In genomic region chr3:105760063-105760462, GRCm38 (mm10) we compare ENCODE assay signal across 26 mouse cellular contexts. TPM values are rescaled to one million over a fixed set of nuclear protein-coding genes. Genes with fewer than 3 reads are reported as not detected.
"Had no signal": no experiment of that assay in that cellular context is flagged by ENCODE, and none has a peak within 500 bp of the region (broad histone marks: within the 10 kb centered on the region; RNA-seq: fewer than 3 reads in every experiment).

No protein-coding gene starts in this region.

- H3K27ac ChIP-seq: heart, embryonic 10.5 days; hindbrain, embryonic 10.5 days; hindbrain, embryonic 12.5 days; hindbrain, embryonic 14.5 days; intestine, embryonic 15.5 days; left cerebral cortex, adult 2 months; limb, embryonic 13.5 days; limb, embryonic 15.5 days; liver, embryonic 12.5 days had no signal

- ATAC-seq: hindbrain, embryonic 16.5 days; inflammation-experienced regulatory T-cells, adult 6 months; intestine, embryonic 15.5 days; intestine, postnatal 0 days; liver, embryonic 12.5 days had no signal

- H3K27me3 ChIP-seq: heart, embryonic 12.5 days; hindbrain, embryonic 12.5 days; intestine, embryonic 15.5 days; limb, embryonic 13.5 days; limb, embryonic 15.5 days; liver, embryonic 12.5 days had no signal

- H3K9me3 ChIP-seq: heart, embryonic 10.5 days; heart, embryonic 12.5 days; hindbrain, embryonic 10.5 days; hindbrain, embryonic 12.5 days; intestine, embryonic 15.5 days; limb, embryonic 13.5 days; limb, embryonic 15.5 days; liver, embryonic 12.5 days had no signal

- H3K4me3 ChIP-seq: gastrocnemius, adult 2 months; heart, embryonic 10.5 days; heart, embryonic 12.5 days; hindbrain, embryonic 10.5 days; hindbrain, embryonic 12.5 days; intestine, embryonic 15.5 days; left cerebral cortex, adult 2 months; limb, embryonic 13.5 days; limb, embryonic 15.5 days; liver, embryonic 12.5 days had no signal

- H3K9ac ChIP-seq: heart, embryonic 12.5 days; hindbrain, embryonic 12.5 days; hindbrain, embryonic 14.5 days; intestine, embryonic 15.5 days; limb, embryonic 13.5 days; limb, embryonic 15.5 days; liver, embryonic 12.5 days had no signal

- DNase-seq: gastrocnemius, adult 2 months; gastrocnemius, postnatal 10 days; gastrocnemius, postnatal 25 days; heart, adult 18-20 months; heart, postnatal 10 days; heart, postnatal 4 days; kidney, adult 18-20 months; kidney, adult 8-10 months; kidney, postnatal 10 days; kidney, postnatal 25 days; kidney, postnatal 4 days; left cerebral cortex, postnatal 4 days had no signal

- H3K36me3 ChIP-seq: heart, embryonic 10.5 days; heart, embryonic 12.5 days; hindbrain, embryonic 10.5 days; hindbrain, embryonic 12.5 days; intestine, embryonic 15.5 days; limb, embryonic 13.5 days; limb, embryonic 15.5 days; liver, embryonic 12.5 days had no signal

- H3K4me1 ChIP-seq: hindbrain, embryonic 12.5 days; intestine, embryonic 15.5 days; limb, embryonic 15.5 days had no signal

RNA-seq across cellular contexts. Expression of gene Inka2, which starts 55.7 kb away (rescaled TPM):
- total RNA-seq: granulocyte monocyte progenitor cell, adult 5-6 weeks had no signal
